Mouse (Mus musculus) gastrocnemius, adult 2 months (tissue): ENCODE results near the gene Lrrk1. TPM values are rescaled to one million over a fixed set of nuclear protein-coding genes. Genes with fewer than 3 reads are reported as not detected.

Source experiments
- DNase-seq: peaks from one replicate; pipeline ENCODE4 v3.0.0; 2022
- H3K27ac ChIP-seq: fragments of 200-600 bp; 2 replicates; pipeline ENCODE4 v1.8.1; 2022; ENCODE audit warnings: mild to moderate bottlenecking
- H3K4me3 ChIP-seq: fragments of 200-600 bp; 2 replicates; pipeline ENCODE4 v1.8.1; 2022; ENCODE audit warnings: mild to moderate bottlenecking, moderate library complexity
- CTCF ChIP-seq: fragments of 200-600 bp; IDR thresholded peaks from 2 replicates; pipeline ENCODE4 v1.8.1; 2022; ENCODE audit warnings: antibody characterized with exemption, mild to moderate bottlenecking, moderate library complexity
- intact Hi-C: fragments of 180-260 bp; cut with DNase I; formaldehyde crosslinking; loops from one replicate; pipeline ENCODE4 v1.15.1; 2025
- total RNA-seq, 2 experiments: library from RNA; stranded (reverse); gene quantifications; 2 replicates each; pipeline ENCODE4 v1.2.3; 2021

Gene Lrrk1
- total RNA-seq, 2 experiments from 2014 or later = 3.0 to 6.4 TPM

DNA sequence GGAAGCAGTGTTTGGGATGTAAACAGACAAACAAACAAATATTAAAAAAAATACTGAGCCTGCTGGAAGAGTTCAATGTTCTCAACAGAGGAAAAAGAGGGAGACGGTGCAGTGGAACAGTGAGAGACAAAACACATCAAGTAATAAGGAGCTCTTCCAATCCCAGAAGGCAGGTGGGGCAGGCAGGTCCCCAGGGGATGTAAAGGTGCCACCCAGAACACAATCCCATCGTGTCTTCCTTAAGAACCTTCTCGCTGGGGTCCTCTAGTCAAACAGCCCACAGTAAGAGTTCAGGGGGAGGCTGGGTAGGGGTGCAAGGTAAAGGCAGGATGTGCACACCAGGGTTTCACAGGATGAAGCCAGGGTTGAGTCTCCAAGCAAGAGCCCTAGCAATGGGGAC is 14.8 kb downstream of the Lrrk1 start:
- no peak for DNase-seq
- intact Hi-C loops = no loop called here
- Histone ChIP-seq H3K4me3 (no peak overlapping the region), H3K27ac (no peak overlapping the region)
- TF ChIP-seq CTCF = no peak

DNA sequence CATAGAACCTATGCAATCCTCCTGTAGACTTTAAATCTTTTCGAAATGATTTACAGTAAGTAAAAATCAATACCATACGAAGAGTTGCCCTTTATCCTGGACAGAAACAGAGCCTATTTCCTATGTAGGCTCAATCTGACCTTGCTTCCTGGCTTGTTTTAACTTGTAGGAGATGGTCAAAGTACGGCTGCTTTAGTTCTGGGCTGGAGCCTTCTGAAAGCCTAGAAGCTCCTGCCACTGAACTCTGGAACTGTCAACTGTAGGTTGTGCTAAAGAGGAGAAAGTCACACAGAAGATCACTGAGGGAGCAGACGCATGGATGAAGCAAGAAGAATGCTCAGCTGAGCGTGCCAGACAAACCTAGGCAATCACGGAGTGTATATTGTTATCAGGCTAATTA is 17.2 kb downstream of the Lrrk1 start:
- TF ChIP-seq CTCF = no peak
- no peak for DNase-seq
- H3K27ac ChIP-seq = peak overlapping the region; percentile 55; the same call in 1 of the 2 replicates
- no peak overlapping the region for H3K4me3 ChIP-seq
- intact Hi-C loops = no loop called here

DNA sequence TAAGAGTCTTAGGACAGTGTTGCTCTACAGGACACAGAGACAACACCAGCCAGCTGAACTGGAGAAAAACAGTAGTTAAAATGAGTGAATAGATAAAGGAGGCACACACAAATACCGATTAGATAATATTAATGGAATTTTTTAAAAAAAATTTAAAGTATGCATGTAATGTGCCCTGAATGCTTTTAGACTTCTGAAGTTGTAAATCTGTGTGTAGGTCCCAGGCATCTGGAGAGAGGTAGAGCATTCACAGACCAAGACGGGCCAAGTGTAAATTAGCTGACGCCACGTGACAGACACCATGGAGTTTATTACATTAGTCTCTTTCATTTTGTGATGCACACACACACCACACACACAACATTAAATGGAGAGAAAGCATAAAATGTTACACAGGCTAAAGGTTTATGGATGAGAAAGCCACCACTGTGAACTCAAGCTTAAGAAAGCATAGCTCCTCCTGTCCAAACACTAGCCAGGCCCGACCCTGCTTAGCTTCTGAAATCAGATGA is 18.2 kb downstream of the Lrrk1 start:
- Histone ChIP-seq H3K4me3 (no peak overlapping the region), H3K27ac (peak overlapping the region; percentile 55)
- intact Hi-C loops = no loop called here
- TF ChIP-seq CTCF = no peak
- no peak for DNase-seq

DNA sequence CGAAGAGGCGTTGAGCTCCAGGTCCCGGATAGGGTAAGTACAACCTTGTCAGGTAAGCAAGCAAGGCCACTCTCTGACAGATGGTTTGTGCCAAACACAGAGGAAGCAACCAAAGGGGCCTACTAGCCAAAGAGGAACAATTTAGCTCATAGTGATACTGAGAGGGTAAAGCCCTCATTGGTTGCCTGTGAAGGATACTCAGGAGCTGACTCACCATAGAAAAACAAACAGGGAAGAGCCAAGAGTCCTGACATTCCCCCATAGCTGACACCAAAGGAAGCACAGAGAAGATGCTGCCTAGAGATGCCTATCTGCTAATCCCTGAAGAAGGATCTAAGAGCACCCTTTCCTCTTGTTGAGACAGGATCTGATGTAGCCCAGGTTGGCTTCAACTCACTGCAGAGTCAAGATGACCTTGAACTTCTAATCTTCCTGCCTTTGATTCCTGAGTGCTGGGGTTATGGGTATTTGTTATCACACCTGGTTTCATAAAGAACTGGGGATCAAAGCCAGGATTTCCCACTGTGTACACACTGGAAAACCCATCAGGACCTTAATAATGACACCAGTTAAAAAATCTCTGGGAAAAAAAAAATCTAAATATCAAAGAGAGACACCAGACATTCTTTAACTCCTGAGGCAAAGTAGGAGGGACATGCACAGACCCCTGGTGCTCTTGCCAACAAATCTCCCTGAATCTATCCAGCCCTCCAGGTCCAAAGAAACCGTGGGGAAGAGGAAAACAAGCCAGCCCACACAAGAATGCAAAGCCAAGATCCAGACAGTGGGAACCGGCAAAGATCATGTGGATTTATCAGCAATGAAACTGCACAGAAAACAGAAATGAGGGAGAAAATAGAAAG is 18.8 kb downstream of the Lrrk1 start:
- no peak overlapping the region for H3K4me3 ChIP-seq
- no peak for DNase-seq
- no peak for TF ChIP-seq CTCF
- H3K27ac ChIP-seq = peak overlapping the region; percentile 55
- intact Hi-C loops = no loop called here

DNA sequence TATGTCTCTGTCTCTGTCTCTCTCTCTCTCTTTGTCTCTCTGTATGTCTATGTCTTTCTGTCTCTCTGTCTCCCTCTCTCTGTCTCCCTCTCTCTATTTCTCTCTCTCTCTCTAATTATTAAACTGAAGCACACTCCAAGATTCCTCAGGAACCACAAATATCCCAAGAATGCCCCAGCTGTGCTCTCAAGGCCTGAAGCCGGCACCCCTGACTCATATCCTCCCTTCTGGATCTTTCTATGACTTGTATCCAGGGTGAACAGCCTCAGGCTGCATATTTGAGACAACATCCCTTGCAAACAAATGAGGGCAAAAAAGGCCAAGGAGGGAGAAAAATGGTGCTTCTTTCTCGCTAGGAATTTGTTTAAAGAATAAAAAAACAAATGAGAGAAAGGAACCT is 22.2 kb downstream of the Lrrk1 start, which contains the start of gene Gm10974:
Gene Gm10974, plus strand, starts transcription at position 2 of the 400 bp plus-strand sequence.
- intact Hi-C loops = no loop called here
- no peak for DNase-seq

DNA sequence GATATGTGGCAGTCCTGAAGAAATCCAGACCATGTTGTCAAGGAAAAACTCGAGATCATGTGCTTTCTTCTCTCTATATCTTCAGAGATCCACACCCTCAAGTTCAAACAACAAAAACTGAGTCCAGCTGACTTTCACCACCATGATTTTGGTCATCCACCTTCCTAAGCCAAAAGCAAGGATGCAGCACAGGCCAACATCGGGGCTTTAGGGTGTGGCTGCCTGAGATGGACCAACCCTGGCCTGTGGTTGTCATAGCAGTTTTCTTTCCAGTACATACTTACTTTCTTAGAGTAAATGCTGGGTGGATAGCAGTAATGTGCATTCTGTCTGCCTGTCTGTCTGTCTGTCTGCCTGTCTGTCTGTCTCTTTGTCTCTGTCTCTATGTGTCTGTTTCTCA is 22.7 kb downstream of the Lrrk1 start:
- DNase-seq = no peak
- TF ChIP-seq CTCF = no peak
- Histone ChIP-seq H3K27ac (peak overlapping the region; percentile 71), H3K4me3 (no peak overlapping the region)
- intact Hi-C loops = no loop called here

More for the DNA sequence above, 22.2 kb downstream of the Lrrk1 start, which contains the start of gene Gm10974:
- Histone ChIP-seq H3K27ac (peak within 1 kb of the TSS; percentile 71), H3K4me3 (no peak within 1 kb of the TSS)
- no peak for TF ChIP-seq CTCF

DNA sequence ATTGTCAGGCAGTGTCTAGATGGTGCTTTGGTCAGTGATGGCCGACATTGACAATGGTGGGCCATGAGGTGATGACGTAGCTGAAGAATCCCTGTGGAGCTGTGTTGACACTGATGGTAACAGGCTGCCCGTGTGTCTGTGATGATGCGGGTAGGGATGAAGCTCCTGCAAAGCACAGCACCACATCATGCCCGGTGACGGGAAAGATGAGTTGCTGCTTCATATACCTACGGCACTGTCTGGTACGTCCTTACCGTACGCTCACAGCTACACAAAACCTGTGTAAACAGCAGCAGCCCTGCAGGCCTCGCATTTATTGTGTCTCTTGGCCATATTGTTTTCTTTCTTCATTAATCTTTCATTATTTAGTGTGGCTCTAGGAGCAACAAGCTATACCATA is 23.7 kb downstream of the Lrrk1 start:
- Histone ChIP-seq H3K27ac (no peak overlapping the region), H3K4me3 (no peak overlapping the region)
- no peak for TF ChIP-seq CTCF
- intact Hi-C loops = no loop called here
- no peak for DNase-seq

DNA sequence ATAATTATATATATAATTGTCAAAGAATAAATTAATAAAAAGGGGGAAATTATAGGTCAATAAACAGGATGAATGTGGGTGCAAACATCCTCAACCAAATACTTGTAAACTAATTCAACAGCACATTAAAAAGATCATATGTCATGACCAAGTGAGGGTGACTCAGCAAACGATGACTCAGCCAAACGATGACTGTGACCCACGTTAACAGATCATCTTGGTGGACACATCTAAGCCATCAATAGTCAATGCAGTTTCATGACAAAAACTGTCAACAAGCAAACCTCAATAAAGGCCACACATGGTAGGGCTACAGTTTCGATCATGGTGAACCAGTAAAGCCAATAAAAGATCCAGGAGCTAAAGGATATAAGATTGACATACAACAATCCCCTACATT is 29.1 kb downstream of the Lrrk1 start:
- Histone ChIP-seq H3K27ac (no peak overlapping the region), H3K4me3 (no peak overlapping the region)
- no peak for TF ChIP-seq CTCF
- no peak for DNase-seq
- intact Hi-C loops = no loop called here

DNA sequence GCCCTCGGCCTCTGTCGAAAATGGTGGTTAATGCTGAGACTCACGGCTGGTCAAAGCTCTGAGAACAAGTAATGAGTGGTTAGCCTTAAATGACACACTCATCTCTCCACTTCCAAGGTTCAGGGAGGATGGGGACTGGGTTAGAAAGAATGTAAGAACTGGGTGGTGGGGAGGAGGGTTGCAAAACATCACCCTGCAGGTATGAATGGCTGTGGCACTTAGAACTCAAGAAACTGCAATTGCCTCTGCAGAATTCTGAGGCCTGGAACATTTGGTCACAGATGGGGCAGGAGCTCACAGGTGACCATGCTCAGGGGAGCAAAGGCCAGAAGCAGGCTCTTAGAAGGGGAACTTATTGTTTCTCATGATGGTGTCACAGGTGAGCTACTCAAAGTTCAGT is 29.7 kb downstream of the Lrrk1 start:
- no peak for DNase-seq
- no peak for TF ChIP-seq CTCF
- Histone ChIP-seq H3K4me3 (no peak overlapping the region), H3K27ac (no peak overlapping the region)
- intact Hi-C loops = no loop called here

DNA sequence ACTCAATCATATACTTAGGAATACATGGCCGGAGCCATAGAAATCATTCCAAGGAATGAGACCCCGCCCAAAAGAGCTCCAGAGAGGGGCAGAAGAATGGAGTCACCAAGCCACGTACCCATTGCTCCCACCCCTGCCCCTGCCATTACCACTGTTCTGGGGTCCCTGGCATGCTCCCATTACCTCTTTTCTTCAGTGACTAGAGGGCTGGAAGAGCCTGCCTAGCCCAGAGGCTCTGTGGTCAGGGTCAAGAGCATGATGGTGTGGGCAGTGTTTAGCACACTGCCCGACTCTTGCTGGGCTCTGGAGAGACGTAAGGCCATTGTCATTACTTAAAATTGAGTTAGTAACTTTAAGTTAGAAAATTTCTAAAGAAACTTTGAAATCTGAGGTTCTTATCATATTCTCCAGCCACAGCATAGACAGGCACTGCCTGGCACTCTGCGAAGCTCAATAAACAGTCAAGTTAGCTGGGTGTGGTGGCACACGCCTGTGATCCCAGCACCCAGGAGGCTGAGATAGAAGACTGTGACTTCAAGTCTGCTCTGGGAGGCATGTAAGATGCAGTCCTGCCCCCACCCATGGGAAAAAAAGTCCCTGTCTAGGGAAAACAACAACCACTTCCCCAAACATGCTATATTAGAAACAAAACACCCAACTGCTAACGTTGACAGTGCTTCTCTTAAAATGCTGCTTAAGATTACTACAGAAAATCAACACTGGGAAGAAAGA is 32.2 kb downstream of the Lrrk1 start:
- no peak overlapping the region for H3K4me3 ChIP-seq
- intact Hi-C loops = no loop called here
- no peak for TF ChIP-seq CTCF
- H3K27ac ChIP-seq = no peak overlapping the region
- DNase-seq = no peak

DNA sequence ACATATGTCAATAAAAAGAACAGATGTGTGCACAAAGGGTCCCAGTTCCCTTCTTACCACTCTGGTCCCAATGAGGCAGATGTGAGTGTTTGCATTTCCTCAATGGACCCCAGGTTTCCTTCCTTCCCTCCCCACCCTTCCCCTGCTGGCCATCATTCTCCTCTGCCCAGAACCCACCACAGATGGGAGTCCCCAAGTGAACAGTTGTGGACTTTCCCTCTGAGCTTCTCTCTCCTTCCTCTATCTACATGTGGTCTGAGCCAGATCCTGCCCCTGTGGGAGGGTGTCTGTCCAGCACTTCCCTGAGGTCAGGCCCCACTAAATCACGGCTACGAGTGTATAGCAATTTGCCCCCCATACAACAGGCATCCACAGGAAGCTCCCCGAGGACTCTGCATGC is 33.2 kb downstream of the Lrrk1 start:
- DNase-seq = no peak
- no peak for TF ChIP-seq CTCF
- Histone ChIP-seq H3K27ac (no peak overlapping the region), H3K4me3 (no peak overlapping the region)
- intact Hi-C loops = no loop called here

DNA sequence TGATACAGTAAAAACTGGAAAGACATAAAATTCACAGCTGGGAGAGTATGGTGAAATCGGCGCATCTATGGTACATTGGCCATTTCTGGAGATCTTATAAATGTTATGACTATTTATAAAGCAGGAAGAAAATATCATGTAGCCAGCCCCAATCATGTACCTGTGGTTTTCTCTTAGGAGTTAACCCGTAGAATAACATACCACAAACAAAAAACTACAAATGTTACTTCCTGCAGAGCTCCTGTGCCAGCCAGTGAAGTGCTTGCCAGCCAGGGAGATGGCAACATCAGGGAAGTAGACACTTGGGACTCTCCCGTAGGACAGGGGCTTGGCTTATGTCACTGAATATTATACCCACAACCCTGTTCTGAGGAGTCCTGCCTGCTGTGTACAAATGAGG is 37.1 kb downstream of the Lrrk1 start:
- intact Hi-C loops = no loop called here
- no peak for TF ChIP-seq CTCF
- Histone ChIP-seq H3K27ac (no peak overlapping the region), H3K4me3 (no peak overlapping the region)
- DNase-seq = no peak

DNA sequence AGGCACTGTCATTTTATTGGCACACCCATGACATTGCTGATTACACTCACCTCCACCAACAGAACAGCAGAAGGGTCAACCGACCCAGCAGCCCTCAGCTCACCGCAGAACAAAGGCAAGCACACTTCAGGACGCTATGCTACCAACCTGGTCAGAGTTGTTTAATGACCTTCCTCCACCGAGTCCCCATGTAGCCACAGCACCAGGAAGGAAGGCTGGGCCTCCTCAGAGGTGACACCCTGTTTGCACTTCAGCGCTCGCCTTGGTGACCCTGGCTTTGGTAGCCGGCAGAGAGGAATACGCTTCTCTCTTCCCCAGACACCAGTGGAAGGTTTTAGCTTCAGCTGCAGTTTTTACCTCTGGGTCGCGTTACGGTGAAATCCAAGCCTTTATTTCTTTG is 38.5 kb downstream of the Lrrk1 start:
- no peak for DNase-seq
- TF ChIP-seq CTCF = no peak
- intact Hi-C loops = no loop called here
- Histone ChIP-seq H3K27ac (no peak overlapping the region), H3K4me3 (no peak overlapping the region)
